Mouse (Mus musculus): ENCODE results near the gene Mxi1. TPM values are rescaled to one million over a fixed set of nuclear protein-coding genes. Genes with fewer than 3 reads are reported as not detected.
A peak's percentile ranks its signal among the peaks of the same experiment; 100 is the strongest.

Gene Mxi1
- polyA plus RNA-seq, 1 experiment: 10.5 TPM

DNA sequence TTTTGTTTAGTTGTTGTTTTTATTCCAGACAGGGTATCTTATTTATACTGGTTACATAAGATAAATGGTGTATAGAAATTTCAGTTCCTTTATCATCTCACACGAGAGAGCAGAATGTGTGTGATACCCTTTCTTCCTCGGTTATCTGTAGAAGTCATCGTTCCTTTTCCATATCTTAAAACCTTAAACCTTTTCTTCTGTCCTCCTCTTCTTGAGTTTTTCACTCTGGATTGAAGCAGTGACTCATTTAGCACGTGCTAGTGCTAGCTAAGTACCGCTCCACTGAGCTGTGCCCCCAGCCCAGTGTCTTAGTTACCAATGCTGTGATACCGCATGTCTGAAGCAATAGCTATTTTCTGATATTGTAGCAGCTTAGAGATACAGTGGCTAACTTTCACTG lies 23.4 kb downstream of the Mxi1 start:
- Histone ChIP-seq H3ac (ENCODE audit: control insufficient read depth, insufficient read length, low read depth) (no peak overlapping the region), H3K4me3 (ENCODE audit: insufficient read depth, poor library complexity, severe bottlenecking) (no peak overlapping the region), H3K36me3 (ENCODE audit: control insufficient read depth, insufficient read depth) (no peaks in the 10 kb centered on the region), H3K27me3 (ENCODE audit: control insufficient read depth, insufficient read depth, insufficient read length) (no peaks in the 10 kb centered on the region), H3K79me2 (ENCODE audit: control insufficient read depth, insufficient read depth) (no peaks in the 10 kb centered on the region), H3K79me3 (ENCODE audit: low read depth) (no peaks in the 10 kb centered on the region)
- TF ChIP-seq CTCF (IDR thresholded peaks at IDR 0.05; ENCODE audit: control insufficient read depth, insufficient read depth, insufficient read length) (no peak), MYOD1 (IDR thresholded peaks at IDR 0.05; ENCODE audit: control insufficient read depth, insufficient read length, low read depth) (no peak), MAX (IDR thresholded peaks at IDR 0.05) (no peak), FOSL1 (IDR thresholded peaks at IDR 0.05; ENCODE audit: insufficient read depth, low read length, poor library complexity, severe bottlenecking) (no peak)

DNA sequence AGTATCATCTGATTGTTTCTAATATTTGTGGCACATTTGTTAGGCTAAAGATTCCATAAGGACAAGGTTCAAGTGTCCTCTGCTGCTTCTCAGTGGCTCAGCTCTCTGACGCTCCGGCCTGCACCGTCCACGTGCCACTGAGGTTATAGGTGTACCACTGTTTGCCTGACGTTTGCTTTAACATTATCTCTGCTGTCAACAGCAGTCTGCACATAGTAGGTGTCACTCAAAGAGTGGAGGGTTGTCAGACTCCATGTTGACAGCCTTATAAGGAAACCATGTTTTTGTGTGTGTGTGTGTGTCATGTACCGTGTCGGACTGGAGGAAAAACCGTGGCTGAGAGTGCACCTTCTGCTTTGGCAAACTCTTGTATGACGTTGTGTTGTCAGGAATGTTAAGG lies 24.9 kb downstream of the Mxi1 start:
- Histone ChIP-seq H3K27me3 (ENCODE audit: control insufficient read depth, insufficient read depth, insufficient read length) (no peaks in the 10 kb centered on the region), H3K4me3 (ENCODE audit: insufficient read depth, poor library complexity, severe bottlenecking) (no peak overlapping the region), H3K79me2 (ENCODE audit: control insufficient read depth, insufficient read depth) (no peaks in the 10 kb centered on the region), H3ac (ENCODE audit: control insufficient read depth, insufficient read length, low read depth) (no peak overlapping the region), H3K79me3 (ENCODE audit: low read depth) (no peaks in the 10 kb centered on the region), H3K36me3 (ENCODE audit: control insufficient read depth, insufficient read depth) (no peaks in the 10 kb centered on the region)
- TF ChIP-seq FOSL1 (IDR thresholded peaks at IDR 0.05; ENCODE audit: insufficient read depth, low read length, poor library complexity, severe bottlenecking) (no peak), MYOD1 (IDR thresholded peaks at IDR 0.05; ENCODE audit: control insufficient read depth, insufficient read length, low read depth) (no peak), MAX (IDR thresholded peaks at IDR 0.05) (no peak), MYOG (IDR thresholded peaks at IDR 0.05; ENCODE audit: control insufficient read depth, extremely low read depth, insufficient read length) (no peak), CTCF (IDR thresholded peaks at IDR 0.05; ENCODE audit: control insufficient read depth, insufficient read depth, insufficient read length) (no peak), CEBPB (IDR thresholded peaks at IDR 0.05; ENCODE audit: low read depth) (no peak), USF1 (IDR thresholded peaks at IDR 0.05; ENCODE audit: low read depth) (no peak)

DNA sequence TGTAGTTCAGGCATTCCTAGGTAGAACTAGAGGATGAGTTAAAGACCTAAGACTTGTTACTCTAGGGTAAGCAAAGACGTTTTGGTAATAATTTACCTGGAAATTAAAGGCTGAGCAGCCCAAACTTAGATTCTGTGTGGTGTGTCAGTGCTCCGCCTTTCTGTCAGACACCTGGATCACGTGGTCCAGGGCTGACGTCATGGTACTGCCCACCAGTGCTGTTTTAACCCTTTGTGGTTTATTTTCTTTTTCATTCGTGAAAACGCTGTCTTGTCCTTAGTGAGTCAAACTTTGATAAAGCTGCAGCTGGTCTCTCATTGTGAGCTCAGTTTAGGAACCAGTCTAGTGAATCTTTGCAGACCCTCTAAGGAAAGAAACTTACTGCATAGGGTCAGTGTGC lies 30.1 kb downstream of the Mxi1 start:
- Histone ChIP-seq H3K4me3 (ENCODE audit: insufficient read depth, poor library complexity, severe bottlenecking) (no peak overlapping the region), H3K79me2 (ENCODE audit: control insufficient read depth, insufficient read depth) (no peaks in the 10 kb centered on the region), H3ac (ENCODE audit: control insufficient read depth, insufficient read length, low read depth) (no peak overlapping the region), H3K27me3 (ENCODE audit: control insufficient read depth, insufficient read depth, insufficient read length) (no peaks in the 10 kb centered on the region), H3K79me3 (ENCODE audit: low read depth) (no peaks in the 10 kb centered on the region), H3K36me3 (ENCODE audit: control insufficient read depth, insufficient read depth) (no peaks in the 10 kb centered on the region)
- TF ChIP-seq USF1 (IDR thresholded peaks at IDR 0.05; ENCODE audit: low read depth) (peak; percentile 75), CTCF (IDR thresholded peaks at IDR 0.05; ENCODE audit: control insufficient read depth, insufficient read depth, insufficient read length) (no peak)

DNA sequence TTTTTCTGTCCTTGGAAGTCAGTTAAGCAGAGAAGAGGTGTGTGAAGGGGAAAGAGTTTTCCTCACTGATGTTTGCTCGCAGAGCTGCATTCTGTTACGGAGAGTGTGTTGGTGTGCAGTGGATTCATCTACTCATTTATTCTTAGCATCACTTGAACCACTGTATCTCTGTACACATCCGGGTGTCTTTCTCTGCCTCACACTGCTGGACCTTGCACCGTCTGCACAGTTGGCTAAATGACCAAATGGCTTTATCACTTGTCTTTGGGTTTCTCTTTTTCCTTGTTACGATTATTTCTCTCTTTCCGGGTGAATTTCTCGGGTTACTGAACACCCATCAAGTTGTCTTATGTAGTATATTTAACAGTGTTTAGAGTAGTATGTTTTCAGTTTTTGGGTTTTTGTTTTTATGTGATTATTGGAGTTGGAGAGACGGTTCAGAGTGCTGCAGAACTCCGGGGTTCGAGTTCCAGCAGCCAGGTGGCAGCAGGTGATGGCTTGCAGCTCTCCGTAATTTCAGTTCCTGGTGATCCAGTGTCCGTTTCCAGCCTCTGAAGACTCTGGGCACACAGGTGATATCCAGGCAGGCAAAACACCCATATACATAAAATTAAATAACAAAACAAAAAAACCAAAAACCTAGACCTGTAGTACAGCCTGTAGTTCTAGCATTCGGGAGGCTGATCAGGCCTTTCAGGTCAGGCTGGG lies 33.0 kb downstream of the Mxi1 start:
- Histone ChIP-seq H3K4me3 (ENCODE audit: insufficient read depth, poor library complexity, severe bottlenecking) (no peak overlapping the region), H3ac (ENCODE audit: control insufficient read depth, insufficient read length, low read depth) (no peak overlapping the region), H3K79me3 (ENCODE audit: low read depth) (no peaks in the 10 kb centered on the region), H3K36me3 (ENCODE audit: control insufficient read depth, insufficient read depth) (no peaks in the 10 kb centered on the region), H3K79me2 (ENCODE audit: control insufficient read depth, insufficient read depth) (no peaks in the 10 kb centered on the region), H3K27me3 (ENCODE audit: control insufficient read depth, insufficient read depth, insufficient read length) (no peaks in the 10 kb centered on the region)
- TF ChIP-seq CTCF (IDR thresholded peaks at IDR 0.05; ENCODE audit: control insufficient read depth, insufficient read depth, insufficient read length) (no peak), USF1 (IDR thresholded peaks at IDR 0.05; ENCODE audit: low read depth) (no peak), CEBPB (IDR thresholded peaks at IDR 0.05; ENCODE audit: low read depth) (no peak), FOSL1 (IDR thresholded peaks at IDR 0.05; ENCODE audit: insufficient read depth, low read length, poor library complexity, severe bottlenecking) (no peak), MYOG (IDR thresholded peaks at IDR 0.05; ENCODE audit: control insufficient read depth, extremely low read depth, insufficient read length) (no peak), MAX (IDR thresholded peaks at IDR 0.05) (no peak), MYOD1 (IDR thresholded peaks at IDR 0.05; ENCODE audit: control insufficient read depth, insufficient read length, low read depth) (no peak)

DNA sequence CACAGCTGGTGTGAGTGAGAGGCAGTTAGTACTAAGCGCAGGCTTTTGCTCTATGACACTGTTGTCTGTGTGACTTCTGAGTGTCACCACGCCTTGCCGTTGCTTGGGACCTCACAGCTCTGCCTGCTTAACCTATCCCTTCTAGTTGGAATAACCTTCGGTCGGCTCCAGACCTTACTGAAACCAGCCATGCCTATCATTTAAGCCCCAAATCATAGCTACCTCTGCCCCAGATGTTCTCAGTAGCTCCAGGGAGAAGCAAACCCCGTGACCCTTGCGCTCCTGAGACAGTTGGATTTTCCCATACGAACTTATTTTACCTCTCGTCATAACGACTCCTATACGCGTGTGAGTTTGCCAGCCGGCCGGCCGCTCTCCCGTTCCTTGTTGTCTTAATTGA lies 33.7 kb downstream of the Mxi1 start:
- H3K27me3 ChIP-seq (ENCODE audit: control insufficient read depth, insufficient read depth, insufficient read length): no peaks in the 10 kb centered on the region
- H3K79me3 ChIP-seq (ENCODE audit: low read depth): no peaks in the 10 kb centered on the region
- no peak overlapping the region for H3ac ChIP-seq (ENCODE audit: control insufficient read depth, insufficient read length, low read depth)
- no peaks in the 10 kb centered on the region for H3K79me2 ChIP-seq (ENCODE audit: control insufficient read depth, insufficient read depth)
- H3K4me3 ChIP-seq (ENCODE audit: insufficient read depth, poor library complexity, severe bottlenecking): no peak overlapping the region
- TF ChIP-seq CTCF (IDR thresholded peaks at IDR 0.05; ENCODE audit: control insufficient read depth, insufficient read depth, insufficient read length): no peak
- TF ChIP-seq MAX (IDR thresholded peaks at IDR 0.05): no peak
- TF ChIP-seq USF1 (IDR thresholded peaks at IDR 0.05; ENCODE audit: low read depth): no peak
- no peak for TF ChIP-seq FOSL1 (IDR thresholded peaks at IDR 0.05; ENCODE audit: insufficient read depth, low read length, poor library complexity, severe bottlenecking)
- TF ChIP-seq CEBPB (IDR thresholded peaks at IDR 0.05; ENCODE audit: low read depth): no peak
- TF ChIP-seq MYOD1 (IDR thresholded peaks at IDR 0.05; ENCODE audit: control insufficient read depth, insufficient read length, low read depth): no peak
- TF ChIP-seq MYOG (IDR thresholded peaks at IDR 0.05; ENCODE audit: control insufficient read depth, extremely low read depth, insufficient read length): no peak
- H3K36me3 ChIP-seq (ENCODE audit: control insufficient read depth, insufficient read depth): no peaks in the 10 kb centered on the region

DNA sequence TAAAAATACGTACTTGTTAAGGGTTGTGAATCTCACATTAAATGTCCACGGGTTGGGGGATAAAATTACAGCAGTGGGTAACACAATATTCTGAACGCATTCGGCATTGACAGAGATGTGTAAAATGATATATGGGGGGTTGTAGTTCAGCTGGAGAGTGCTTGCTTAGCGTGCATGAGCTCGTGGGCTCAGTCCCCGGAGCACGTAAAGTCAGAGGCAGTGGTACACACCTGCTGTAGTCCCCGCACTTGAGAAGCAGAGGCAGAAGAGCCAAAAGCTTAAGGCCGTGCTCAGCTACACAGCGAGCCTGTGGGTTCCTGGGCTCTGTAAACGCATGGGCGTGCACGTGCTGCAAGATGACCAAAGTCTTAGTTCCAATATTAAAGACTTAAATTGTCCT lies 35.4 kb downstream of the Mxi1 start:
- H3K36me3 ChIP-seq (ENCODE audit: control insufficient read depth, insufficient read depth): no peaks in the 10 kb centered on the region
- no peak overlapping the region for H3K4me3 ChIP-seq (ENCODE audit: insufficient read depth, poor library complexity, severe bottlenecking)
- H3ac ChIP-seq (ENCODE audit: control insufficient read depth, insufficient read length, low read depth): no peak overlapping the region
- no peaks in the 10 kb centered on the region for H3K27me3 ChIP-seq (ENCODE audit: control insufficient read depth, insufficient read depth, insufficient read length)
- no peaks in the 10 kb centered on the region for H3K79me3 ChIP-seq (ENCODE audit: low read depth)
- no peaks in the 10 kb centered on the region for H3K79me2 ChIP-seq (ENCODE audit: control insufficient read depth, insufficient read depth)
- TF ChIP-seq CTCF (IDR thresholded peaks at IDR 0.05; ENCODE audit: control insufficient read depth, insufficient read depth, insufficient read length): no peak
- TF ChIP-seq CEBPB (IDR thresholded peaks at IDR 0.05; ENCODE audit: low read depth): no peak
- no peak for TF ChIP-seq MYOD1 (IDR thresholded peaks at IDR 0.05; ENCODE audit: control insufficient read depth, insufficient read length, low read depth)
- TF ChIP-seq MYOG (IDR thresholded peaks at IDR 0.05; ENCODE audit: control insufficient read depth, extremely low read depth, insufficient read length): no peak
- no peak for TF ChIP-seq FOSL1 (IDR thresholded peaks at IDR 0.05; ENCODE audit: insufficient read depth, low read length, poor library complexity, severe bottlenecking)
- no peak for TF ChIP-seq USF1 (IDR thresholded peaks at IDR 0.05; ENCODE audit: low read depth)
- no peak for TF ChIP-seq MAX (IDR thresholded peaks at IDR 0.05)
